Mouse (Mus musculus): Measurements from ENCODE around the gene Ank3. TPM values are rescaled to one million over a fixed set of nuclear protein-coding genes. Genes with fewer than 3 reads are reported as not detected.

Gene Ank3
- polyA plus RNA-seq, 1 experiment from 2014 or later: 24.7 TPM

DNA sequence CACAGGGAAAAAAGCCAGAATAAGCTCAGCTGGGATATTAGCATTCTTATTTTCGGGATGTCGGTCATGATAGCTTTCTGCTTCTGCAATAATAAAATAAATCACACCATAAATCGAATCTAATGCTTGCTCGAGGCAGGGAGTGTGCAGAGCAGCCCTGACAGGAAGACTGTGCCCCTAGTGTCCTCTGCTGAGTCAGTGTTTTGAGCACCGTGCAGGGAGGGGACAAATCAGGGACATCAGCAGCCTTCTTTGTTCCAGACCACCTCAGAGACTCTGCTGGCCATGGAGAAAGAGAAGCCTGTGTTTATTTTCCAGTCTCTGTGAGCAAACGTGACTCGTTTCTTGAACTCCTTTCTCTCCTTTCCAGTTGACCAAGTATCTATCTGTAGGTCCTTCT lies 352.8 kb downstream of the Ank3 start:
- no peaks in the 10 kb centered on the region for H3K27me3 ChIP-seq (replicated peaks; ENCODE audit: control insufficient read depth, insufficient read depth, low read length)
- no peaks in the 10 kb centered on the region; the same call in 1 of the 2 replicates for H3K4me1 ChIP-seq (replicated peaks; ENCODE audit: control insufficient read depth, insufficient read depth, low read length)
- no peak overlapping the region for H3K4me3 ChIP-seq (ENCODE audit: low read depth, low read length)
- H3K36me3 ChIP-seq (ENCODE audit: control insufficient read depth, insufficient read depth, low read length): no peaks in the 10 kb centered on the region
- no peaks in the 10 kb centered on the region for H3K9me3 ChIP-seq (ENCODE audit: control insufficient read depth, low read length)
- DNase-seq (ENCODE audit: low spot score) (no peak), ATAC-seq (replicated peaks; ENCODE audit: low FRiP score, low TSS enrichment, low read depth) (no peak)
- WGBS: 35% methylated on average over 7 of the region's 7 CpGs
- no peak overlapping the region for H3K27ac ChIP-seq (ENCODE audit: low read depth)
- no peak overlapping the region for H3K9ac ChIP-seq (ENCODE audit: low read length)
- H3K4me2 ChIP-seq (ENCODE audit: low read length): no peak overlapping the region

- no peak overlapping the region for H3K4me3 ChIP-seq (ENCODE audit: low read depth, low read length)
- H3K9ac ChIP-seq (ENCODE audit: low read length): no peak overlapping the region
- H3K27me3 ChIP-seq (replicated peaks; ENCODE audit: control insufficient read depth, insufficient read depth, low read length): no peaks in the 10 kb centered on the region
- DNase-seq (ENCODE audit: low spot score) (no peak), ATAC-seq (replicated peaks; ENCODE audit: low FRiP score, low TSS enrichment, low read depth) (no peak)
- no peaks in the 10 kb centered on the region for H3K9me3 ChIP-seq (ENCODE audit: control insufficient read depth, low read length)
- H3K4me1 ChIP-seq (replicated peaks; ENCODE audit: control insufficient read depth, insufficient read depth, low read length): no peaks in the 10 kb centered on the region; the same call in 1 of the 2 replicates
- WGBS: 67% methylated on average over 11 of the region's 11 CpGs
- no peak overlapping the region for H3K4me2 ChIP-seq (ENCODE audit: low read length)
- H3K27ac ChIP-seq (ENCODE audit: low read depth): no peak overlapping the region
- no peaks in the 10 kb centered on the region for H3K36me3 ChIP-seq (ENCODE audit: control insufficient read depth, insufficient read depth, low read length)
These were observed 354.9 kb downstream of the Ank3 start for GRCm38 (mm10) chr10:69753464-69753863.

DNA sequence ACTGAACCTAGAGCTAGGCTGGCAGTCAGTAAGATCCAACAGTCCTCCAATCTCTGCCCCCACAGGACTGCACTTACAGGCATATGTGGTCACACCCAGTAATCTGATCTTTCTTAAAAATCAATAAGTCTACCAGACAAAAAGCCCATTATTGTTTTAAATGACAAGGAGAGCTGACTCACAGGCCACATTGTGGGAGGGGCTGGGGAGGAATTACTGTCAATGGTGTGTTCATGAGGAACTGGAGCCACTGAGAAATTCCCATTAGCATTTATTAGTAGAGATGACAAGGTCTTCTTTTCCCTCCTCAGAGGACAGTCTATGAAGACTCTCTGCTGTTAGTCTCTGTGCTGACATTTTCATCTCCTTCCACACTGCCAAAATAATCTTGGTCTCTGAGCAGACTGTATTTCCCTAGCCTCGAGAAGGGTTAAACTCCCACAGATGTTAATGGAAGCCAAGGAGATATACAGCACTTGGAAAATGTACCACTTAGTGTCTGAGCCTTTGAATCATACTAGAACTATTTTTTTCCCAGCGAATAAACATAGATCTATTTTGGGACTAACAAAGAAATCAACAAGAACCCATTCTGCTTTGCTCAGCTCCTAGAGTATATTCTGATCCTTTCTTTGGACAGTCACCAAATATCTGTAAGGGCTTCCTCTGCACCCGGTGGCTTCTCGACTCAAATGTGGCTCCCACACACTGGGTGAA lies 358.5 kb downstream of the Ank3 start:
- no peak for ATAC-seq (replicated peaks; ENCODE audit: low FRiP score, low TSS enrichment, low read depth)
- H3K27me3 ChIP-seq (replicated peaks; ENCODE audit: control insufficient read depth, insufficient read depth, low read length): no peaks in the 10 kb centered on the region
- H3K4me1 ChIP-seq (replicated peaks; ENCODE audit: control insufficient read depth, insufficient read depth, low read length): no peaks in the 10 kb centered on the region
- no peaks in the 10 kb centered on the region for H3K9me3 ChIP-seq (ENCODE audit: control insufficient read depth, low read length)
- no peak for DNase-seq (ENCODE audit: low spot score)
- H3K27ac ChIP-seq (ENCODE audit: low read depth): no peak overlapping the region
- H3K9ac ChIP-seq (ENCODE audit: low read length): no peak overlapping the region
- H3K36me3 ChIP-seq (ENCODE audit: control insufficient read depth, insufficient read depth, low read length): no peaks in the 10 kb centered on the region
- no peak overlapping the region for H3K4me2 ChIP-seq (ENCODE audit: low read length)
- H3K4me3 ChIP-seq (ENCODE audit: low read depth, low read length): no peak overlapping the region
- 63% methylated on average over 4 of the region's 4 CpGs for WGBS

GRCm38 (mm10) chr10:69762977-69763376 lies 364.4 kb downstream of the Ank3 start:
- no peaks in the 10 kb centered on the region for H3K36me3 ChIP-seq (ENCODE audit: control insufficient read depth, insufficient read depth, low read length)
- no peak overlapping the region for H3K4me2 ChIP-seq (ENCODE audit: low read length)
- H3K27ac ChIP-seq (ENCODE audit: low read depth): no peak overlapping the region
- H3K27me3 ChIP-seq (replicated peaks; ENCODE audit: control insufficient read depth, insufficient read depth, low read length): no peaks in the 10 kb centered on the region
- no peak overlapping the region for H3K9ac ChIP-seq (ENCODE audit: low read length)
- no peak for ATAC-seq (replicated peaks; ENCODE audit: low FRiP score, low TSS enrichment, low read depth)
- DNase-seq (ENCODE audit: low spot score): no peak
- no peaks in the 10 kb centered on the region for H3K9me3 ChIP-seq (ENCODE audit: control insufficient read depth, low read length)
- H3K4me1 ChIP-seq (replicated peaks; ENCODE audit: control insufficient read depth, insufficient read depth, low read length): no peaks in the 10 kb centered on the region
- 38% methylated on average over 7 of the region's 7 CpGs for WGBS
- H3K4me3 ChIP-seq (ENCODE audit: low read depth, low read length): no peak overlapping the region

DNA sequence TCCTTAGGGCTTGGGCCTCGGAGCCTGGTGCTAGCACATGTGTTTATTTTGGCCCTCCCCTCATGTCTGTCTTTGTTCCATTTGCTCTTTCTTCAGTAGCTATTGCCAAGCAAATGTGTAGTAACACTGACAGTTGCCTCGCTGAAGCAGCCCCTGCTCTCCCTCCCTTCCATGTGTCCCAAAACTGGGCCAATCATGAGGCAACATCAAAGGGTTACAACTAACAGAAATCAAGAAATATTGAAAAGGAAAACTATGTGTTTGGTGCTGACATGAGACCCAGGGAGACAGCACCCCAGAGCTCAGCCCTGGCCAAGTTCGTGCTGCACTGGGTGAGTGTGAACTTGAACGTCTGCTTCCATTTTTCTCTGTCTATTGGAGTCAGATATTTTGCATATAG lies 365.8 kb downstream of the Ank3 start:
- Histone ChIP-seq H3K4me2 (ENCODE audit: low read length) (no peak overlapping the region), H3K9ac (ENCODE audit: low read length) (no peak overlapping the region), H3K27me3 (replicated peaks; ENCODE audit: control insufficient read depth, insufficient read depth, low read length) (no peaks in the 10 kb centered on the region), H3K4me1 (replicated peaks; ENCODE audit: control insufficient read depth, insufficient read depth, low read length) (no peaks in the 10 kb centered on the region), H3K4me3 (ENCODE audit: low read depth, low read length) (no peak overlapping the region), H3K36me3 (ENCODE audit: control insufficient read depth, insufficient read depth, low read length) (no peaks in the 10 kb centered on the region), H3K9me3 (ENCODE audit: control insufficient read depth, low read length) (no peaks in the 10 kb centered on the region), H3K27ac (ENCODE audit: low read depth) (no peak overlapping the region)
- 64% methylated on average over 4 of the region's 4 CpGs for WGBS
- DNase-seq (ENCODE audit: low spot score) (no peak), ATAC-seq (replicated peaks; ENCODE audit: low FRiP score, low TSS enrichment, low read depth) (no peak)

GRCm38 (mm10) chr10:69777065-69777645 lies 378.6 kb downstream of the Ank3 start:
- H3K36me3 ChIP-seq (ENCODE audit: control insufficient read depth, insufficient read depth, low read length): no peaks in the 10 kb centered on the region
- H3K27ac ChIP-seq (ENCODE audit: low read depth): no peak overlapping the region
- WGBS: 83% methylated on average over 12 of the region's 12 CpGs
- H3K4me3 ChIP-seq (ENCODE audit: low read depth, low read length): no peak overlapping the region
- ATAC-seq (replicated peaks; ENCODE audit: low FRiP score, low TSS enrichment, low read depth) (no peak), DNase-seq (ENCODE audit: low spot score) (no peak)
- H3K27me3 ChIP-seq (replicated peaks; ENCODE audit: control insufficient read depth, insufficient read depth, low read length): no peaks in the 10 kb centered on the region
- H3K4me2 ChIP-seq (ENCODE audit: low read length): no peak overlapping the region
- no peaks in the 10 kb centered on the region; the same call in 1 of the 2 replicates for H3K4me1 ChIP-seq (replicated peaks; ENCODE audit: control insufficient read depth, insufficient read depth, low read length)
- H3K9ac ChIP-seq (ENCODE audit: low read length): no peak overlapping the region
- no peaks in the 10 kb centered on the region for H3K9me3 ChIP-seq (ENCODE audit: control insufficient read depth, low read length)

GRCm38 (mm10) chr10:69777736-69778135 lies 379.2 kb downstream of the Ank3 start:
- no peaks in the 10 kb centered on the region for H3K36me3 ChIP-seq (ENCODE audit: control insufficient read depth, insufficient read depth, low read length)
- no peak overlapping the region for H3K9ac ChIP-seq (ENCODE audit: low read length)
- no peaks in the 10 kb centered on the region; the same call in 1 of the 2 replicates for H3K4me1 ChIP-seq (replicated peaks; ENCODE audit: control insufficient read depth, insufficient read depth, low read length)
- DNase-seq (ENCODE audit: low spot score) (no peak), ATAC-seq (replicated peaks; ENCODE audit: low FRiP score, low TSS enrichment, low read depth) (no peak)
- no peaks in the 10 kb centered on the region for H3K27me3 ChIP-seq (replicated peaks; ENCODE audit: control insufficient read depth, insufficient read depth, low read length)
- no peak overlapping the region for H3K4me3 ChIP-seq (ENCODE audit: low read depth, low read length)
- H3K9me3 ChIP-seq (ENCODE audit: control insufficient read depth, low read length): no peaks in the 10 kb centered on the region
- H3K4me2 ChIP-seq (ENCODE audit: low read length): no peak overlapping the region
- no peak overlapping the region for H3K27ac ChIP-seq (ENCODE audit: low read depth)
- WGBS: 78% methylated on average over 11 of the region's 11 CpGs

DNA sequence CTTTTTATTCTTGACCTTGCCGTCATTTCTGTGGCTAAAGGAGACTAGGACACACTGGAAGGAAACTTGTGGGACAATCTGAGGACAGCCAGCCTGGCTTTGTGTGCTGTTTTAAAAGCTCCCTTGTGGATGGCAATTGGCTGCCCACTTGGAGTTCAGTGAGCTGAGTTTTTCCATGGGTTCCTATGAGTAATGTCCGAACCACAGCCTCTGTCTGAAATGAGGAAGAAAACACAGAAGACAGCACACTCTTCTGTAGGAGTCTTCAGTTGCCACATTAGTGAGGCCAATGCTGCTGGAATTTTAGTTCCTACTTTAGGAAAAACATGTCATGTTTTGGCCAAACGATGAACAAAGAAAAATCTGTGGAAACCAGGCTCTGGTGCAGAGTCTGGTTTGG lies 380.7 kb downstream of the Ank3 start:
- no peak overlapping the region for H3K27ac ChIP-seq (ENCODE audit: low read depth)
- no peak for ATAC-seq (replicated peaks; ENCODE audit: low FRiP score, low TSS enrichment, low read depth)

GRCm38 (mm10) chr10:69781491-69781890 lies 382.9 kb downstream of the Ank3 start:
- 24% methylated on average over 8 of the region's 8 CpGs for WGBS
- no peaks in the 10 kb centered on the region for H3K27me3 ChIP-seq (replicated peaks; ENCODE audit: control insufficient read depth, insufficient read depth, low read length)
- DNase-seq (ENCODE audit: low spot score): peak; percentile 65

More for the DNA sequence above, 380.7 kb downstream of the Ank3 start:
- whole genome bisulfite sequencing: 84% methylated on average over 3 of the region's 3 CpGs
- Histone ChIP-seq H3K27me3 (replicated peaks; ENCODE audit: control insufficient read depth, insufficient read depth, low read length) (no peaks in the 10 kb centered on the region), H3K4me2 (ENCODE audit: low read length) (no peak overlapping the region), H3K9ac (ENCODE audit: low read length) (no peak overlapping the region), H3K9me3 (ENCODE audit: control insufficient read depth, low read length) (no peaks in the 10 kb centered on the region), H3K4me1 (replicated peaks; ENCODE audit: control insufficient read depth, insufficient read depth, low read length) (no peaks in the 10 kb centered on the region; the same call in 1 of the 2 replicates), H3K4me3 (ENCODE audit: low read depth, low read length) (no peak overlapping the region), H3K36me3 (ENCODE audit: control insufficient read depth, insufficient read depth, low read length) (no peaks in the 10 kb centered on the region)
- DNase-seq (ENCODE audit: low spot score): no peak

More at GRCm38 (mm10) chr10:69781491-69781890, 382.9 kb downstream of the Ank3 start:
- no peaks in the 10 kb centered on the region for H3K9me3 ChIP-seq (ENCODE audit: control insufficient read depth, low read length)
- H3K4me1 ChIP-seq (replicated peaks; ENCODE audit: control insufficient read depth, insufficient read depth, low read length): peaks cover 5% of the 10 kb centered on the region
- no peak overlapping the region for H3K4me3 ChIP-seq (ENCODE audit: low read depth, low read length)
- no peak overlapping the region for H3K27ac ChIP-seq (ENCODE audit: low read depth)
- peak overlapping the region; percentile 24 for H3K4me2 ChIP-seq (ENCODE audit: low read length)
- no peak overlapping the region for H3K9ac ChIP-seq (ENCODE audit: low read length)
- ATAC-seq (replicated peaks; ENCODE audit: low FRiP score, low TSS enrichment, low read depth): 0 out of 2 replicates have a peak, but pooled peaks have one; percentile 60
- no peaks in the 10 kb centered on the region for H3K36me3 ChIP-seq (ENCODE audit: control insufficient read depth, insufficient read depth, low read length)

All from intestine, embryonic 14.5 days (tissue).